Mouse (Mus musculus) midbrain, embryonic 12.5 days (tissue): ENCODE measurements at regions not wholly inside any gene's neighbourhood (a gene's known extent, or its start where the extent isn't known, plus 50 kb on each side); places are given as distances from the start of the nearest gene placed in this dataset.

Source experiments
- ATAC-seq: fragments of 200-750 bp; cut with Nextera tagmentation; 2 replicates; pipeline ENCODE4 v1.8.0; 2017; ENCODE audit warnings: low read depth, moderate TSS enrichment, moderate library complexity; ENCODE audit not compliant: low FRiP score
- H3K27ac ChIP-seq: fragments of 300-500 bp; sonication (generic); replicated peaks from 2 replicates; pipeline ENCODE4 v1.5.1; 2016; ENCODE audit warnings: mild to moderate bottlenecking
- H3K27me3 ChIP-seq: fragments of 300-500 bp; sonication (generic); 2 replicates; pipeline ENCODE4 v1.6.1; 2016; ENCODE audit warnings: mild to moderate bottlenecking
- H3K36me3 ChIP-seq: fragments of 300-500 bp; sonication (generic); 2 replicates; pipeline ENCODE4 v1.6.1; 2016
- H3K4me1 ChIP-seq: fragments of 300-500 bp; sonication (generic); 2 replicates; pipeline ENCODE4 v1.6.1; 2016
- H3K4me2 ChIP-seq: fragments of 300-500 bp; sonication (generic); replicated peaks from 2 replicates; pipeline ENCODE4 v1.6.1; 2016; ENCODE audit warnings: mild to moderate bottlenecking, moderate library complexity
- H3K4me3 ChIP-seq: fragments of 300-500 bp; sonication (generic); 2 replicates; pipeline ENCODE4 v1.5.1; 2016; ENCODE audit warnings: mild to moderate bottlenecking
- H3K9ac ChIP-seq: fragments of 300-500 bp; sonication (generic); replicated peaks from 2 replicates; pipeline ENCODE4 v1.6.1; 2016; ENCODE audit warnings: mild to moderate bottlenecking, moderate library complexity
- H3K9me3 ChIP-seq: fragments of 300-500 bp; sonication (generic); 2 replicates; pipeline ENCODE4 v1.6.1; 2016; ENCODE audit warnings: mild to moderate bottlenecking
- WGBS: fragments of 180-500 bp; shearing (Covaris S2); methylation state at CpG from one replicate; pipeline ENCODE4 v1.1.7; 2016; 5-methylcytosine and 5-hydroxymethylcytosine counted together

DNA sequence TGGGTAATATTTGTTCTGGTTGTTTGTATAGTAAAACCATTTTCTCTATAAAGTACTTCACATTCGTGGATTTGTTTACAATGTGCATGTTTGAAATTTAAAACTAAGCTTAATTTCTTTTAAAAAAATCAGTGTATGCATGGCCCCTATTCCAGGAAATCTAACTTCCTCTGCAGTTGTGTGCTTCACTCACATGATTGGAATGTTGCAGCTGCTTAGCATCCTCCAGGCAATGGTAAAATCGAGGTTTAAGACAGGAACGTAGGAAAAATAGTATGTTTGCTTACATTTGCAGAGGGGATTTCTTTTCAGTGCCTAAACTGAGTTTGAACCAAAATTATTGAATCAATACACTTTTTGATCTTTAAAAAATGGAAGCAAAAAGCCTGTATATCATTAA lies 217.5 kb downstream of the Ptprc start:
- 87% methylated on average over 3 of the region's 3 CpGs for WGBS
- H3K27me3 ChIP-seq = no peaks in the 10 kb centered on the region
- H3K4me1 ChIP-seq = no peaks in the 10 kb centered on the region
- H3K4me2 ChIP-seq = no peak overlapping the region
- no peak overlapping the region for H3K9ac ChIP-seq
- H3K27ac ChIP-seq = no peak overlapping the region
- H3K9me3 ChIP-seq = no peaks in the 10 kb centered on the region
- H3K4me3 ChIP-seq = no peak overlapping the region
- ATAC-seq = no peak
- H3K36me3 ChIP-seq = peaks cover 17% of the 10 kb centered on the region

DNA sequence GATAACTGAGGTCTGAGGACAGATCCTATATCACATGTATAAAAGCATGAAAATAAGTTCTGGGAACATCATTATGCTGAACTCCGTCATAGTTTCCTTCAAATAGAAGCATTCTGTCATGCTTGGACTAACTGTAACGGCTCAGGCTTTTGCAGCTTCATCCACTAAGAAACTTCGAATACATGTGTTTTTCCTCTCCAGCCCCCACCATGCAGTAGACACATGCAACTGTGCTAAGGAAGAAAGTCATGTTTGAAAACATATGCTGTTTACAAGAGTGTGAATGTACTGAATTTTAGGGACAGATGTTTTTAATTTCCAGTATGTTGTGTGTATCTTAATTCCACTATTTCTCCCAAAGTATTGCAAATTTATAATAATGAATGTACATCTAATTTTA lies 219.5 kb downstream of the Ptprc start:
- Histone ChIP-seq H3K4me1 (0 out of 2 replicates have a peak, but pooled peaks cover 4% of the 10 kb centered on the region), H3K4me3 (no peak overlapping the region), H3K9me3 (no peaks in the 10 kb centered on the region), H3K27ac (no peak overlapping the region), H3K36me3 (peaks cover 12% of the 10 kb centered on the region; the same call in 1 of the 2 replicates), H3K4me2 (no peak overlapping the region), H3K27me3 (no peaks in the 10 kb centered on the region), H3K9ac (no peak overlapping the region)
- ATAC-seq = no peak
- WGBS = 86% methylated on average over 3 of the region's 3 CpGs

DNA sequence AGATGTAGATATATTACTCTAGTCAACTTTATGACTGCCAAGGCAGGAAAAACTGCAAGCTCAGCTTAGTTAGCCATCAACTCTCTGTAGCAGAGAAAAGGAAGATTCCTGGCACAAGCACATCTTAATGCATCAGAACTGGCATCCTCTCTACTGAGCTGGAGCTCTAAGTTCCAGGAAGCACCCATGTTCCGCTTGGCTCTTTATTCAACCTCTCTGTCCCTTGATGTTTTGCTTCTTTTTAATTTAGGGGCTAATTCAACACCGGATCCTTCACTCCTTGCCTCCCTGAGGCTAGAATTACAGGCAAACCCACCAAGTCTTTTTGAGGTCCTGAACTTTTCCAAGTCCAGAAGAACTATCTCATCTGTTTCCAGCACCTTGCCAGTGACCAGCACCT lies 220.4 kb downstream of the Ptprc start:
- no peak overlapping the region for H3K9ac ChIP-seq
- H3K4me2 ChIP-seq = no peak overlapping the region
- no peaks in the 10 kb centered on the region for H3K9me3 ChIP-seq
- no peak overlapping the region for H3K4me3 ChIP-seq
- no peaks in the 10 kb centered on the region for H3K27me3 ChIP-seq
- H3K4me1 ChIP-seq = 0 out of 2 replicates have a peak, but pooled peaks cover 4% of the 10 kb centered on the region
- no peak for ATAC-seq
- H3K27ac ChIP-seq = no peak overlapping the region
- peaks cover 17% of the 10 kb centered on the region; the same call in 1 of the 2 replicates for H3K36me3 ChIP-seq
- 79% methylated on average over 2 of the region's 2 CpGs for WGBS

DNA sequence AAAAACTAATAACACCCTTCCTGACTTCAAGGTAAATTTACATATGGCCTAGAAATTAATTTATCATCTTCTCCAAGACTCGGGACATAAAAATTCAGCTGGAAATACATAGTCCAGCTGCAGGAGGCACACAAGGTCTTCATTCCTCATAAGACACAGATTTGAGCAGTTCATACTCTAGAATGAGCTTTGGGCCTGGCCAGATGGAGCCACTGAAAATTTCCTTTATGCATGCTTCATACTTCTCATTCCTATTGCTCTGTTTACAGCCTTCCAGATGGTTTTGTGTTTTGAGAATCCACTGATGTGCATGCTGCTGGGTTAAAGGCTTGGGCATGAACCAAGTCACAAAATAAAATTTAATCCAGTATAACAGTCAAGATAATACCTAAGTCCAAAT lies 222.1 kb downstream of the Ptprc start:
- Histone ChIP-seq H3K36me3 (peaks cover 19% of the 10 kb centered on the region; the same call in 1 of the 2 replicates), H3K9ac (no peak overlapping the region), H3K4me1 (0 out of 2 replicates have a peak, but pooled peaks cover 4% of the 10 kb centered on the region), H3K27me3 (no peaks in the 10 kb centered on the region), H3K9me3 (no peaks in the 10 kb centered on the region), H3K27ac (no peak overlapping the region), H3K4me2 (no peak overlapping the region), H3K4me3 (no peak overlapping the region)
- WGBS = 93% methylated on average over 1 of the region's 1 CpGs
- no peak for ATAC-seq

DNA sequence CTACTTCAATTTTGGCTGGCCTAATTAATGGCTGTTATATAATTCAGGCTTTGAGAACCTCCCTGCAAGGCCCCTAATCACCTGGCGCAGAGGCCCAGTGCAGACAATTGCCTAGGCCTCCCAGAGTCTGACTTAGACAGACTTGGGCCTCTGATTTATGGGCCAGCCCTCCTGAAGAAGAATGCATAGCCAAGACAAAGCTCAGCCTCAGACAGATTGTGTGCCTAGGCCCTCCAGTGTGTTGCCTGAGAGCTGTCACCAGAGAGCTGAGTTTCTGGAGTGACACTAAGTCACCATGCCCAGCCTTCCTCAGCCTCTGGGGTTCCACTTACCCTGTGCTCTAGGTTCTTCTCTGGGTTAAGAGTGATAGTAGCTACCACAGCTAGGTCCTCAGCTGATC lies 222.7 kb downstream of the Ptprc start:
- no peak overlapping the region for H3K4me3 ChIP-seq
- H3K9me3 ChIP-seq = no peaks in the 10 kb centered on the region
- peaks cover 19% of the 10 kb centered on the region; the same call in 1 of the 2 replicates for H3K36me3 ChIP-seq
- WGBS = 87% methylated on average over 1 of the region's 1 CpGs
- H3K27me3 ChIP-seq = no peaks in the 10 kb centered on the region
- H3K4me2 ChIP-seq = no peak overlapping the region
- no peak overlapping the region for H3K9ac ChIP-seq
- ATAC-seq = no peak
- 0 out of 2 replicates have a peak, but pooled peaks cover 4% of the 10 kb centered on the region for H3K4me1 ChIP-seq
- H3K27ac ChIP-seq = no peak overlapping the region

DNA sequence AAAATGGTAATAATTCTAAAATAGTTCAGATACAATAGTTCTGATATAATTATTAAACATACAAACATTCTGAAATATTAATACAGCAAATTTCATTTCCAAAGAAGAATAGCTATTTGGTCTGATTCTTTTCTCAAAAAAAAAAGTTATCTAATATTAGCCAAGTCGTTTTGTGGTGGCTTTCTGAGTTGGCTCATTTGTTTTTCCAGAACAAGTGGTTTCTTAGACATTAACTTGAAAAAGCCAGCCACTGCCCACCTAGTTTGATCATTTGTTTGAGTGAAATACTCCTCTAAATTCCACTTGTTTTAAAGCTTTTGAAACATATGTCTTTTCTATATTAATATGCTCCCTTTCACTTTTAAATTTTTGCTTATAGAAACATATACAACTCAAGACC lies 227.6 kb downstream of the Ptprc start:
- 71% methylated on average over 1 of the region's 1 CpGs for WGBS
- H3K9me3 ChIP-seq = no peaks in the 10 kb centered on the region
- H3K4me3 ChIP-seq = no peak overlapping the region
- H3K4me2 ChIP-seq = no peak overlapping the region
- no peaks in the 10 kb centered on the region for H3K27me3 ChIP-seq
- H3K4me1 ChIP-seq = 0 out of 2 replicates have a peak, but pooled peaks cover 4% of the 10 kb centered on the region
- no peak overlapping the region for H3K27ac ChIP-seq
- H3K9ac ChIP-seq = no peak overlapping the region
- ATAC-seq = no peak
- H3K36me3 ChIP-seq = peaks cover 27% of the 10 kb centered on the region

DNA sequence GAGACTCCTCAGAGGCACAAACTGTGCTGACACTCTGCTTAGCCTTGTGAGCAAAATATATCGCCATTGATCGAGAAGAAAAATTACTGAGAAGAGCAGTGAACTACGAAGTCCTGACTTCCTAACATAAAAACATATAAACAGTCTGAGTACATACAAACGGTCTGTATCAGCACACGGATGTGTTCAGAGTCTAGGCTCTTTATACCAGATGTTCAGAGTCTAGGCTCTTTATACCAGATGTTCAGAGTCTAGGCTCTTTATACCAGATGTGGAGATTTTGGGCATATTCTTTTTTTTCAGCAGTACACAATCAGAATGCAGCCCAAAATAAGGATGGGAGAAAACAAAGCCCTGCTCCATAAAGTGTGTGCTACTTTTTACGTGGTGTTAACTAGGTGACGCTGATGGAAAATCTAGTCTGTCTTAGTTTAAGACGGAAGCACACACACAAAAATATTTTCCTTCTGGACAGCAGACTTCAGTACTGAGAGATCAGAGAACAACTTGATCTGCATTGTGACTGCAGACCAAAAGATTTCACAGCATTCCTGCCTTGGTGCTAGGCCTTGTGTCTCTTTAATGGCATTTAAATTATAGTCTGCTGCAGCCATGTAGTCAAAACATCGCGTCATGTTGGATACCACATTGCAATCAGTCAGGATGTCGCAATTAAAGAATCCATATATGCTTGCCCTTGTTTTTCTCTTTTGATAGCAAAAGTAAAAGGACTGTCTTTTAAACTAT lies 233.6 kb downstream of the Ptprc start:
- Histone ChIP-seq H3K4me3 (no peak overlapping the region), H3K27ac (no peak overlapping the region), H3K4me1 (peaks cover 7% of the 10 kb centered on the region), H3K4me2 (no peak overlapping the region), H3K9me3 (no peaks in the 10 kb centered on the region), H3K9ac (no peak overlapping the region), H3K27me3 (no peaks in the 10 kb centered on the region), H3K36me3 (peaks cover 25% of the 10 kb centered on the region)
- no peak for ATAC-seq
- 90% methylated on average over 11 of the region's 11 CpGs for WGBS

DNA sequence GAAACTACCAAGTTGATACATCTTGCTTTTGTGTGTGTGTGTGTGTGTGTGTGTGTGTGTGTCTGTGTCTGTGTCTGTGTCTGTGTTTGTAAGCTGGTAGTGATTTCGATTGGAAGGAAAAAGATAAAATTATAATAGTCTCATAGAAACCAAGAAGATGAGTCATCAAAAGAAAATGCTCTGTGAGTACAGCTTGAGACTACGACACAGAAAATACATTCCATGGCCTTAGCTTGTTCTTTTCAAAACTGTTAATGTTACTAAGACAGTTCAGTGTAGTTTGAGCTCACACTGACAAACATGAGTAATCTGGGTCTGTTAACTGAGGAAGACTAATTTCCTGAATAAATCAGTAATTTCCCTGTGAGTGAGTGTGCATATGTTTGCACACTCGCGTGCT lies 239.8 kb downstream of the Ptprc start:
- H3K4me1 ChIP-seq = peaks cover 7% of the 10 kb centered on the region
- no peak overlapping the region for H3K9ac ChIP-seq
- WGBS = 92% methylated on average over 4 of the region's 4 CpGs
- no peaks in the 10 kb centered on the region for H3K27me3 ChIP-seq
- H3K9me3 ChIP-seq = no peaks in the 10 kb centered on the region
- peaks cover 52% of the 10 kb centered on the region for H3K36me3 ChIP-seq
- no peak overlapping the region for H3K4me3 ChIP-seq
- no peak for ATAC-seq
- H3K27ac ChIP-seq = no peak overlapping the region
- H3K4me2 ChIP-seq = no peak overlapping the region

DNA sequence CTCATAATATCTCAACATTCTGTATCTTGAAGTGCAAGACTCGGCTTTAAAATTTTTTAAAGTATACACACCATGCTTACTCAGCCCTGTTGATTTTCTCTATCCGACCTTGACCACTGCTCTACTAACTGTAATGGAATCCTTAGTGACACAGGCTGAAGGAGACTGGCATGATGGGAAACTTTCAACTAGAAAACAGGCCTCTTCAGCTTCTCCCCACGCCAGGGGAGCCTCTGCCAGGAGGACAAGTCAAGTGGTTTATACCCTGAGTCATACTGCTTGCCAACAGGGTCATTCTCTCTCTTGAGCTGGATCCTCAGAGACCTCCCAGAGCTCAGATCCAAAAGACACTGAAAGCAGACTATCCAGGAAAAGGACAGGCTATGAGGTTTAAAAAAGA lies 245.7 kb downstream of the Ptprc start:
- peak overlapping the region; percentile 20; the same call in 1 of the 2 replicates for H3K27ac ChIP-seq
- peaks cover 39% of the 10 kb centered on the region for H3K4me1 ChIP-seq
- no peak for ATAC-seq
- no peaks in the 10 kb centered on the region for H3K9me3 ChIP-seq
- WGBS = 89% methylated on average over 3 of the region's 3 CpGs
- no peak overlapping the region for H3K4me3 ChIP-seq
- no peak overlapping the region for H3K4me2 ChIP-seq
- H3K36me3 ChIP-seq = peaks cover 37% of the 10 kb centered on the region
- no peaks in the 10 kb centered on the region for H3K27me3 ChIP-seq
- H3K9ac ChIP-seq = no peak overlapping the region

DNA sequence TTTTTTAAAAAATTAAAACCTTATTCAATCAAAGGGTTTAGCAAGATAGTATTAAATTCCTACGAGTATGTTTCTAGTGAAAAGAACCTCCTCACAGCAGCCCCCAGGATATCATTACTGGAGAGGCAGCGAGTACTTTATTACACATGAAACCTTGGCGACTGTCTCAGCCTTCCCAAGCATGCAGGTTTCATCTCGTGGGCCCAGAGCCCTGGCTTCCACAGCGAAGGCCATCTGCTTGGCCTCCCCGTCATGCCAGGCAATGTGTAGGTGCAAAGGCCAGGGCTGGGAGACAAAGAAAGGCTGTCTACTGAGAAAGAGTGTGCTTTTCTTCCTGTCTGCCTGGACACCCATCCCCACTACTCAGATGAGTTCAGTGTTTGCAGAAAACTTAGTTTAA lies 247.0 kb downstream of the Ptprc start:
- peak overlapping the region; percentile 31; the same call in 1 of the 2 replicates for H3K9ac ChIP-seq
- ATAC-seq = peak; percentile 76
- H3K4me2 ChIP-seq = peak overlapping the region; percentile 32
- peaks cover 39% of the 10 kb centered on the region for H3K4me1 ChIP-seq
- WGBS = 12% methylated on average over 6 of the region's 6 CpGs
- H3K27ac ChIP-seq = peak overlapping the region; percentile 93
- peaks cover 26% of the 10 kb centered on the region for H3K36me3 ChIP-seq
- no peaks in the 10 kb centered on the region for H3K9me3 ChIP-seq
- no peaks in the 10 kb centered on the region for H3K27me3 ChIP-seq
- H3K4me3 ChIP-seq = no peak overlapping the region

DNA sequence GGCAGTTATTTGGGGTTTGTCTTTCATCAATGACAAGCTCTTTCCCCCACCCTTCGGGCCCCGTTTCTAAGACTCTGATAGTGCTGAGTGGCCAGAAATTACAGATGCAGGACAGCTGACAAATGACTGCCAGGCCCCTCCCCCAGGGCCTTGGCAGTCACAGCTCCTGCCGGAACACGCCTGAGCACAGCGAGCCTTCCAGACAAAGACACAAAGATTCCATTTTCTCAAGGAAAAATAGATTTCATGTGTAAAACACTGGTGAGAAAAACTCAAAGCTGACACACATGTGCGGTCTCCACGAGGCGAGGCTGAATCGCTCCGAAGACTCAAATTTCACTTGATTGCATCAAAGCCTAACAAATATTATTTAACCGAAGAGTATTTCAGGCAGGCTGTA lies 247.6 kb downstream of the Ptprc start:
- Histone ChIP-seq H3K4me1 (peaks cover 39% of the 10 kb centered on the region), H3K9me3 (no peaks in the 10 kb centered on the region), H3K9ac (no peak overlapping the region), H3K4me3 (no peak overlapping the region), H3K27me3 (no peaks in the 10 kb centered on the region), H3K36me3 (peaks cover 22% of the 10 kb centered on the region), H3K27ac (peak overlapping the region; percentile 93), H3K4me2 (peak overlapping the region; percentile 32)
- 25% methylated on average over 11 of the region's 11 CpGs for WGBS
- ATAC-seq = peak; percentile 93

DNA sequence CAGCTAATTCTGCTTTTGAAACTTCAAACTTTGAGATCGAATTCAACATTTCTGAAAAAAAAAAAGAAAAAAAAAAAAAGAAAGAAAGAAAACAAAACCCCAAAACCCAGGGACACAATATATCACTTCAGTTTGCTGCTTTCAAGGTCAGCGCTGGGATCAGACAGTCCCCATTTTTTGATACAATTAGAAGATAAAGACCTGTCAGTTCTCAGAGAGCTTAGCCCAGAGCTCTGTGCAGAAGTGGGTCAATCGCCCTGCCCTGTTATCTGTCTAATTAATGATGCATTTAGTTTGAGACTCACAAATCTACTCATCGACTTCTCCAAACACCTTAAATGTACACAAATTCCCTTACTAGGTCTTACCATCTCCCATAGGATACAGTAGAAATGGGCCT lies 249.2 kb downstream of the Ptprc start:
- WGBS = 60% methylated on average over 4 of the region's 4 CpGs
- H3K4me1 ChIP-seq = peaks cover 39% of the 10 kb centered on the region
- no peaks in the 10 kb centered on the region for H3K27me3 ChIP-seq

More for the DNA sequence above, 249.2 kb downstream of the Ptprc start:
- Histone ChIP-seq H3K27ac (peak overlapping the region; percentile 93), H3K9me3 (no peaks in the 10 kb centered on the region), H3K4me2 (no peak overlapping the region), H3K36me3 (peaks cover 5% of the 10 kb centered on the region; the same call in 1 of the 2 replicates), H3K4me3 (no peak overlapping the region), H3K9ac (no peak overlapping the region)
- no peak for ATAC-seq
